ENCODE assay signal across 12 mouse cellular contexts in genomic region chr1:150141939-150142338, GRCm38 (mm10).
"Had no signal": no experiment of that assay in that cellular context is flagged by ENCODE, and none has a peak within 500 bp of the region (broad histone marks: within the 10 kb centered on the region; RNA-seq: fewer than 3 reads in every experiment).

No protein-coding gene starts in this region.

- DNase-seq: retina, postnatal 1 day; right cerebral cortex, adult 18-20 months; right cerebral cortex, postnatal 14 days; right cerebral cortex, postnatal 25 days; right cerebral cortex, postnatal 4 days; spleen, adult 18-20 months; thymus, adult 18-20 months; thymus, adult 2 months; thymus, postnatal 14 days; thymus, postnatal 25 days; thymus, postnatal 36 days; thymus, postnatal 4 days had no signal
